Mouse (Mus musculus) G1E (cell line): Measurements from ENCODE around the gene Rd3. TPM values are rescaled to one million over a fixed set of nuclear protein-coding genes. Genes with fewer than 3 reads are reported as not detected.

Experiments used
- ATAC-seq: 2 replicates; pipeline ENCODE4 v1.8.0; 2016; ENCODE audit warnings: mild to moderate bottlenecking; ENCODE audit not compliant: insufficient number of reproducible peaks, poor library complexity, low FRiP score, severe bottlenecking; ENCODE audit errors: extremely low read depth
- DNase-seq: peaks from one replicate; pipeline ENCODE4 v3.0.0; 2012; ENCODE audit warnings: low spot score
- H3K27me3 ChIP-seq: 2 replicates; pipeline ENCODE4 v1.6.1; 2012; ENCODE audit warnings: mild to moderate bottlenecking, low read length, inconsistent platforms; ENCODE audit not compliant: insufficient read depth
- H3K36me3 ChIP-seq: replicated peaks from 2 replicates; pipeline ENCODE3; 2012; ENCODE audit warnings: mild to moderate bottlenecking, inconsistent platforms
- H3K4me1 ChIP-seq: 2 replicates; pipeline ENCODE4 v1.6.1; 2012; ENCODE audit warnings: low read depth, low read length, inconsistent platforms, mixed read lengths; ENCODE audit not compliant: insufficient read depth
- H3K4me3 ChIP-seq: 2 replicates; pipeline ENCODE4 v1.5.1; 2012; ENCODE audit warnings: low read depth, mild to moderate bottlenecking, inconsistent platforms, low read length, moderate library complexity, mixed read lengths
- H3K9me3 ChIP-seq: replicated peaks from 2 replicates; pipeline ENCODE4 v1.6.1; 2012; ENCODE audit warnings: inconsistent platforms
- CTCF ChIP-seq: IDR thresholded peaks from 2 replicates; pipeline ENCODE4 v1.5.1; 2012; ENCODE audit warnings: low read depth, low read length, inconsistent platforms, mixed read lengths
- GATA1 ChIP-seq: IDR thresholded peaks from 2 replicates; pipeline ENCODE4 v1.6.1; 2012; ENCODE audit warnings: borderline replicate concordance, low read length, inconsistent platforms, mixed read lengths
- GATA2 ChIP-seq: IDR thresholded peaks from 2 replicates; pipeline ENCODE4 v1.6.1; 2012; ENCODE audit warnings: low read depth, low read length, inconsistent platforms, borderline replicate concordance
- POLR2AphosphoS5 ChIP-seq: IDR thresholded peaks from 2 replicates; pipeline ENCODE4 v1.6.1; 2012; ENCODE audit warnings: low read depth, low read length, inconsistent platforms; ENCODE audit not compliant: insufficient replicate concordance
- TAL1 ChIP-seq: conservative IDR thresholded peaks from 2 replicates; pipeline ENCODE4 v1.6.1; 2012; ENCODE audit warnings: low read depth, low read length, inconsistent platforms, mixed read lengths
- polyA plus RNA-seq: library from polyadenylated mRNA; stranded (reverse); fragments of >175 nt; gene quantifications from 2 replicates; pipeline ENCODE4 v1.2.3, GENCODE M21; 2012
- total RNA-seq, 2 experiments: library from RNA; stranded (forward) in 1 of 2; stranded (reverse) in 1 of 2; fragments of 200-1000 nt in 1 of 2; fragments of >200 nt in 1 of 2; fragmentation: Nextera tagmentation in 1 of 2; gene quantifications; 2 replicates each; pipeline ENCODE4 v1.2.3; 2014 to 2017

Rd3 gene
- total and polyA plus RNA-seq, 3 experiments: not detected

DNA sequence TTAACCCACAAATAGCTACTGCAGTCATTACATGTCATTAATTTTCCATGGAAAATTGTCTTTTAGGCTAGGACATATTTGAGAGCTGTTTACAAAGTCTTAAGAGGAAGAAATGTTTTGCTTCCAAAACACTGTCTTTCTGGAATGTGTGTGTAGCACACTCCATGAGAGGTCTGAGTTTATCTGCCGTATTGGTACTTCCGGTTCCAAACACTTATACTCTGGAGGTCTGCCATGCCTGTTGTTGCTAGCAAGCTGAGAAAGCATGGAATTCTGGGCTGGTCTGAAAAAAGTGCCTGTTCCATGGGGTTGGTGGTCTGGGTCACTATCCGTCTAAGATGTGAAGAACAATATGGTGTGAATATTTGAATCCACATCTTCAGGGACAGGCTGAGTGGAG is 11.5 kb downstream of the Rd3 start:
- Histone ChIP-seq H3K4me3 (no peak overlapping the region; the same call in 1 of the 2 replicates), H3K9me3 (no peaks in the 10 kb centered on the region), H3K27me3 (peaks cover 15% of the 10 kb centered on the region), H3K36me3 (no peaks in the 10 kb centered on the region), H3K4me1 (peaks cover 11% of the 10 kb centered on the region)
- no peak for ATAC-seq
- no peak for DNase-seq
- TF ChIP-seq GATA2 (no peak), CTCF (no peak), GATA1 (no peak), POLR2AphosphoS5 (no peak), TAL1 (no peak)

DNA sequence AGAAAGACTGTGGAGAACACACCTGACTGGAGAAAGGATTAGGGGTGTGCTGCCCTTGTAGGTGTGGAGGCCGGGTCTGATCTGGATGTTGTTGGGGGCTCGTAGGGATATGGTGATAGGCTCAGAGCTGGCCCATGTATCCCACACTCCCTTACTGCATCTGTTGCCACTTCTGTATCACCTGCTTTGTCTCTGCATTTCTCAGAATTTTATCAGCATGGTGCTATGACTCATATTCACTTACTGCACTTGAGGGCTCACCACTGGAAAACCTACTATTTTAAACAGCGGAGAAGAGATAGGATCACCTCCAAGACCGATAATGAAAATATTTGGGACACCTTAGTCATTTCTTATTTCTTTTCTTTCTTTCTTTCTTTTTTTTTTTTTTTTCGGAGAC is 11.9 kb downstream of the Rd3 start:
- H3K36me3 ChIP-seq: no peaks in the 10 kb centered on the region
- H3K4me1 ChIP-seq: peaks cover 12% of the 10 kb centered on the region
- peaks cover 11% of the 10 kb centered on the region for H3K27me3 ChIP-seq
- no peaks in the 10 kb centered on the region for H3K9me3 ChIP-seq
- DNase-seq: no peak
- H3K4me3 ChIP-seq: peak overlapping the region; percentile 22; the same call in 1 of the 2 replicates
- no peak for TF ChIP-seq CTCF
- no peak for TF ChIP-seq POLR2AphosphoS5
- no peak for TF ChIP-seq GATA2
- TF ChIP-seq GATA1: no peak
- TF ChIP-seq TAL1: no peak
- ATAC-seq: no peak

DNA sequence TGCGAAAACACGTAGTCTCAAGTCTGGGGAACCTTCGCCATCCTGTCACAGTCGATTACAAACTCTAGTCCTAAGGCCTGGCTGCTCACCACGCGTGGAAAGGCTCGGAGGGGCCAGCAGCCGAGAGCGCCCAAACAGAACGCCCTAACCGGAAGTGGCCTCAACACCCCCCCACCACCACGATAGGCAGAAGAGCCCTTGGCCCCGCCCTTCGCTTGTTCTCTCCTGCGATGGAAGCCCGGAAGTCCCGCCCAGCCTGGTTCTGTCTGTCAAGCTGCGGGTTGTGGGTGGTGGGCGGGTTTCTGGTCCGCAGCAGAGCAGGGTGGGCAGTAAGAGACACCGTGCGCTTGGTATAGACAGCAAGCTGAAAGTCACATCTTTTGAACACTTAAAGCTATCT is 12.8 kb downstream of the Rd3 start:
- TF ChIP-seq GATA2 (no peak), GATA1 (no peak), CTCF (no peak), POLR2AphosphoS5 (no peak), TAL1 (no peak)
- Histone ChIP-seq H3K27me3 (peaks cover 3% of the 10 kb centered on the region; the same call in 1 of the 2 replicates), H3K4me3 (peak overlapping the region; percentile 70), H3K36me3 (no peaks in the 10 kb centered on the region), H3K9me3 (no peaks in the 10 kb centered on the region), H3K4me1 (peaks cover 19% of the 10 kb centered on the region)
- DNase-seq (peak; percentile 78), ATAC-seq (peak; percentile 87)

- no peak for ATAC-seq
- Histone ChIP-seq H3K4me1 (peaks cover 19% of the 10 kb centered on the region), H3K4me3 (no peak overlapping the region), H3K27me3 (no peaks in the 10 kb centered on the region), H3K9me3 (no peaks in the 10 kb centered on the region), H3K36me3 (no peaks in the 10 kb centered on the region)
- no peak for DNase-seq
- no peak for TF ChIP-seq POLR2AphosphoS5
- TF ChIP-seq GATA1: no peak
- no peak for TF ChIP-seq TAL1
- no peak for TF ChIP-seq GATA2
- no peak for TF ChIP-seq CTCF
These were observed 15.0 kb downstream of the Rd3 start for GRCm38 (mm10) chr1:191992040-191992780.

- H3K9me3 ChIP-seq: no peaks in the 10 kb centered on the region
- peaks cover 14% of the 10 kb centered on the region for H3K4me1 ChIP-seq
- DNase-seq (no peak), ATAC-seq (peak; percentile 86)
- H3K4me3 ChIP-seq: no peak overlapping the region; the same call in 1 of the 2 replicates
- no peaks in the 10 kb centered on the region for H3K27me3 ChIP-seq
- H3K36me3 ChIP-seq: peaks cover 3% of the 10 kb centered on the region
- TF ChIP-seq TAL1 (peak; percentile 67), POLR2AphosphoS5 (no peak)
These were observed 17.3 kb downstream of the Rd3 start for GRCm38 (mm10) chr1:191994476-191994875.

DNA sequence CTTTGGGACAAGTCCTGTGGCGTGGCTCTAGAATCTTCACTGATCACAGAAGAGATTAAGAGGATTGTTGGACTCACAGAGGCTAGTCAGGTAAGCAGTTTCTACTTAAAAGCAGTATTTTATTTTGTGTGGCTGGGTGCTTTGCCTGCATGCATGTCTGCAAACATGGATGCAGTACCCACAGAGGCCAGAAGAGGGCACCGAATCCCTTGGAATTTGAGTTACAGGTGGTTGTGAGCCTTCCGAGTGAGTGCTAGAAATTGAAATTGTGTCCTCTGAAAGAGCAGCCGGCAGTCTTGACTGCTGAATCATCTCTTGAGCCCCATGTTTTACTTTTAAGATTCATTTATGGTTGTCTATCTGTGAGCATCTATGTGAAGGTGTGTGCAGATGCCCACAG is 18.3 kb downstream of the Rd3 start:
- Histone ChIP-seq H3K9me3 (no peaks in the 10 kb centered on the region), H3K4me3 (no peak overlapping the region), H3K27me3 (no peaks in the 10 kb centered on the region), H3K36me3 (peaks cover 3% of the 10 kb centered on the region), H3K4me1 (peaks cover 14% of the 10 kb centered on the region)
- TF ChIP-seq CTCF: peak; percentile 65
- TF ChIP-seq TAL1: no peak
- ATAC-seq (no peak; the same call in 1 of the 2 replicates), DNase-seq (no peak)

DNA sequence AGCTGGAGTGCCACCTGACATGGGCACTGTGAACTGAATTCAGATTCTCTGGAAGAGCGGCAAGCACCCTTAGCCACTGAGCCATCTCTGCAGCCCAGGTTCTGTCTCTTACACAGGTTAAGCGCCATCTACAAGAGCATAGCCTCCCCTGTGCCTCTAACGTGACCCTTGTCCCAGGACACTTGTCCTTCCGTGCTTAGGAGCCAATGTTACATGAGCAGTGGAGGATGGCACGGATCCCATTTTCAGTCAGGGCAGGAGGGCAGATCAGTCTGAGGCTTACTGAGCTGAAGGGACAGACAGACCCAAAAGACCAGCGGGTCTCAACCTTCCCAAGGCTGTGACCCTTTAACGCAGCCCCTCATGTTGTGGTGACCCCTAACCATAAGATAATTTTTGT is 18.7 kb downstream of the Rd3 start:
- no peak for ATAC-seq
- peaks cover 3% of the 10 kb centered on the region for H3K36me3 ChIP-seq

More for the DNA sequence above, 18.7 kb downstream of the Rd3 start:
- no peak overlapping the region for H3K4me3 ChIP-seq
- no peaks in the 10 kb centered on the region for H3K9me3 ChIP-seq
- TF ChIP-seq GATA1 (no peak), POLR2AphosphoS5 (no peak), TAL1 (no peak), GATA2 (no peak), CTCF (no peak)
- H3K4me1 ChIP-seq: peaks cover 12% of the 10 kb centered on the region
- DNase-seq: no peak
- no peaks in the 10 kb centered on the region for H3K27me3 ChIP-seq
